Mouse (Mus musculus) megakaryocyte, embryonic 14.5 days (primary cell): ENCODE results near the gene Tcf25.

Experiments used
- FLI1 ChIP-seq: IDR thresholded peaks from 2 replicates; pipeline ENCODE4 v1.6.1; 2012; ENCODE audit warnings: low read length, inconsistent platforms, mixed read lengths
- GATA1 ChIP-seq: IDR thresholded peaks from 3 replicates; pipeline ENCODE4 v1.6.1; 2012; ENCODE audit warnings: mixed read lengths, low read length, inconsistent platforms, borderline replicate concordance

DNA sequence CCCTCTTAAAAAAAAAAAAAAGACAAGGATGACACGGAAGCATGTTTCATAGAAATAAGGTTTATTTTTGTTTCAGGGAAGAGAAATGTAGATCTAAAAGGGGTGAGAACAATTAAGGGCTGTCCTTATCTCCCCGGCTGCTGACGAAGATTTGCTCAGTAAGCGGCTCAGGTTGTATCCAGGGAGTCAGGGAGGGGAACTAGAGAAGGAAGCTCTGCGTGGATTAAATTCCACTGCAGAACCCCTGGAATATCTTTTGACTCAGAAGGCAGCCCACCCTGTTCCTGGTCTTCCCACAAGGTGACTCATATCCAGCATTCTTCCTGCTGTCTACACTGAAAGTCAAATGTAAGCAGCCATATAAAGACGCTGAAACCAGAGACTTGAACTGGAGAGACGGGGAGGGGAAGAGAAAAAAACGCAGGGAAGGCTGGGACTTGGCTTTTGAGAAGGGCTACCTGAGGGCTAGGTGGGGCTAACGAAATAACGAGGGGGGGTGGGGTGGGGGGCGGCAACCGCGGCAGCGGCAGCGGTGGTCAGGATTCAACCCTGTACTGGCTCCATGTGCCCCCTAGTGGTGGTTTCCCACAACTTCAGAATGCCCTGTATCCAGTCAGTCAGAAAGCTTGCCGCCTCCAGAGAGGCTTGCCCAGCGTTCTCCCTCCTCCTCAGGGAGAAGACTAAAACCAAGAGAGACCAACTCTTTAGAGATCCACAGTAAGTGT, 48.7 kb downstream of the Tcf25 start:
- TF ChIP-seq GATA1, result no peak
- TF ChIP-seq FLI1, result no peak
